Mouse (Mus musculus): ENCODE measurements around the gene Tril.

- TF ChIP-seq CTCF (IDR thresholded peaks at IDR 0.05) (peak; percentile 84), EP300 (IDR thresholded peaks at IDR 0.05) (no peak)
Observed at GRCm38 (mm10) chr6:53818264-53818731, 2.3 kb downstream of the Tril start.
